Mouse (Mus musculus) adrenal gland, postnatal 10 days (tissue): Measurements from ENCODE around the gene Krtap29-1. TPM values are rescaled to one million over a fixed set of nuclear protein-coding genes. Genes with fewer than 3 reads are reported as not detected.
A peak's percentile ranks its signal among the peaks of the same experiment; 100 is the strongest.

Experiments used
- DNase-seq: peaks from one replicate; pipeline ENCODE4 v3.0.0; 2021; ENCODE audit warnings: mixed read lengths
- long read RNA-seq, 2 experiments: library from polyadenylated mRNA; stranded (forward); transcript quantifications; one replicate each; pipeline ENCODE4 v2.0.0; 2021
- total RNA-seq, 2 experiments: library from RNA; stranded (reverse); gene quantifications; 2 replicates each; pipeline ENCODE4 v1.2.3; 2021

Krtap29-1 gene
- not detected for total RNA-seq
- long read RNA-seq, experiment 1, result 0 reads
- long read RNA-seq, experiment 2, result 0 reads

DNA sequence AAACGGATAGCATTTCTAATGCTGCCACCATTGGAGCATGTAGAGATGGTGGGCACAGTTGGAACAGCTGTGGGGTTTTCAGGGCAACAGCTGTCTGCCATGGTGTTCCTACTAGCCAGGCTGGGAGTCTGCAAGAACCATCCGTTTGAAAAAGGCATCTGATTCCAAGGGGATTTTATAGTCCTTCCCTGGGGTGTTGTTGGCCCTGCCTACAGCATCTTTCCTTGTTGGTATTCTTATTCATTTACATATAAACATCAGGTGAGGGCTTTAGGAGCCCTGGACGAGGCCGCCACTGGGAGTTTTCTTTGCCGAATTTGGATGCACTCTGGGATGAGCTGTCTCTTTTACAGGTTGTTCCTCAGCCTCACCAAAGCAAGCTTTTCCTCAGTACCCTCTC lies at the start of gene Krtap29-1:
Krtap29-1 (minus strand) TSS at position 101 of the 400 bp plus-strand sequence.
- no peak for DNase-seq

- DNase-seq, result no peak
These were observed 42.6 kb upstream of the Krtap29-1 start for GRCm38 (mm10) chr11:100021438-100021837.

- no peak for DNase-seq
These were observed 40.6 kb upstream of the Krtap29-1 start for GRCm38 (mm10) chr11:100019466-100019865.

DNA sequence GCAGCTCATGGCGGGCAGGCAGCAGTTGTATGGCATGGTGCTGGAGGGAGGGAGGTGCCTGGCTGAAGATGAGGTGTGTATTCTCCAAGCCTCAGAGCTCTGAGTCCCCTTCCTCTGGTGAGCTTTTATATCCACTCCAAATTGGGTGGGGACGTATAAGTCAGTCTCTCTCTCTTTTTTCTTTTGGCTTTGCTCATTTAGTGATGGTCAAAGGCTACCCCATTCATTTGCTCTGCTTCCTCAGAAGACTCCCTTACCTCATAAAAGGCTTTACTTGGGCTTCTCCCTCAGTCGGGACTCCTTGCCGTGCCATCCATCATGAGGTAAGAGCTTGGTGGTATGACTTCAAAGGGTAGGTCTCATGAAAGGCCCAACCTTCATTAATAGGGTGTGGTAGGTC lies 37.3 kb upstream of the Krtap29-1 start, which contains the start of gene Krt33a:
Krt33a (minus strand) TSS at position 101 of the 400 bp plus-strand sequence.
- no peak for DNase-seq

GRCm38 (mm10) chr11:100013691-100014171 lies 34.9 kb upstream of the Krtap29-1 start:
- no peak for DNase-seq

- DNase-seq, result no peak
These were observed 31.8 kb upstream of the Krtap29-1 start for GRCm38 (mm10) chr11:100010682-100011081.

DNA sequence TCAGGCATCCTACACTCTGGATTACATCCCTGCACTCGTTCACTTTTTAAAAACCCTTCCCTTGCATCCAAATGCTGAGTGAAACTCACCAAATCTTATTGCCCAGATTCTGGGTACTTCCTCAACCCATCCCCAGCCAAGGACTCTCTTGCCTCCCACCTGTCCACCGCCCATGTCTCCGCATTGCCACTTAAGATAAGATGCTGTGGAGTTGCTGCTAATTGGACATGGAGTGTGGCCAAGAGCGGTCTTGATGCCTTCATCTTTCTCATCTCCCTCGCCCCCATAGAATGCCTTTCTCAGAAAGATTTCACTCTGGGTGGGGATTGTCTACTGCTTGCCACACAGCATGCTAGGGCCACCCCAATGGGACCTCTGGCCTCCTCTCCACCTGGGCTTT lies 29.5 kb upstream of the Krtap29-1 start:
- no peak for DNase-seq

GRCm38 (mm10) chr11:100006624-100007023 lies 27.8 kb upstream of the Krtap29-1 start:
- no peak for DNase-seq

DNA sequence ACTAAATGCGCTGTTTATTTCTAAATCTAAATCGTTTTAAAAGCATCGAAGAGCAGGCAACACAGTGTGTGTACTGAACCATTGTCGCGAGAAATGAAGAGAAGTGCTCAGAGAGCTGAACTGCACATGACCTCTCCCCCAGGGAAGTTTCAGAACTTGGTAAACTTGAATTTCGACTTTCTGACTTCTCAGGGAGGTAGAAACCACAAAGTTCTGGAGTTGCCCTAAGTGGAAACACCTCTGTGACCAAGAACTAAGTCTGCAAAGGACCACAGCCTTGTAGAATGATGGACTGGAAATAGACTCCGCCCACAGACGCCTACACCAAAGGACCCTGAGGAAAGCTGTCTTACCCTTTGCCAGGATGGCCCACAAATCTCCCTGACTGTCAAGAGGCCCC lies 27.1 kb upstream of the Krtap29-1 start:
- no peak for DNase-seq

DNA sequence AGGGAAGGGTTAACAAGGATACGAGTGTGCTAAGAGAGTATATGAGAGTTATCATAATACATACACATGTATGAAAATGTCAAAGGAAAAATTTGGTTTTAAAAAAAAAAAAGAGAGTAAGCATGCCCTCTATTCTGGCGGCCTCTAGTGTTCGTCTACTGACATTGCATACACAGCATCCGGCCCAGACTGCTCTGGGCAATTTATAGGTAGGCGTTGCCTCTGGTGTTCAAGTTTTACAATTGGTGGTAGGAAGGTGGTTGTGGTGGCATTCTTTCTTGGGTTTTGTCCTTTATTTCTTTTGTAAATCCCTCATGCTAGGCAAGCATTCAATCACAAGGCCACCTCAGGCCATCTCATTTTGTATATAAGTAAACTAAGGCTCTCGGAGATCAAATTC lies 26.0 kb upstream of the Krtap29-1 start:
- peak; percentile 63 for DNase-seq

GRCm38 (mm10) chr11:99999091-99999490 lies 20.2 kb upstream of the Krtap29-1 start:
- no peak for DNase-seq

DNA sequence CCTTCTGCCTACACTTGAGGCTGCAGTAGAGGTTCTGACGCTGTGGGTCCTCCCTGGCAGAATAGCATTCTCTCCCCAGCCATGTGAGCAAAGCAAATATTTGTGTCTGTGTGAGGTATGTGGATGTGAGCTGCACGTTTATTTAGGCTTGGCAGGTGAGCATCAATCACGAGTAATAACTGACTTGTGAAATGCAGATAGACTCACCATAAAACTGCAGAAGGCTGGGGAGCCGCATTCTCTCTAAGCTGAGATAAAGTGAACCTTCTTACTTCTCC lies 15.5 kb upstream of the Krtap29-1 start:
- no peak for DNase-seq

- DNase-seq, result no peak
These were observed 14.9 kb upstream of the Krtap29-1 start, which contains the start of gene Krtap17-1 for GRCm38 (mm10) chr11:99993620-99994383. TSS of gene Krtap17-1 (minus strand) at chr11:99993994.

DNA sequence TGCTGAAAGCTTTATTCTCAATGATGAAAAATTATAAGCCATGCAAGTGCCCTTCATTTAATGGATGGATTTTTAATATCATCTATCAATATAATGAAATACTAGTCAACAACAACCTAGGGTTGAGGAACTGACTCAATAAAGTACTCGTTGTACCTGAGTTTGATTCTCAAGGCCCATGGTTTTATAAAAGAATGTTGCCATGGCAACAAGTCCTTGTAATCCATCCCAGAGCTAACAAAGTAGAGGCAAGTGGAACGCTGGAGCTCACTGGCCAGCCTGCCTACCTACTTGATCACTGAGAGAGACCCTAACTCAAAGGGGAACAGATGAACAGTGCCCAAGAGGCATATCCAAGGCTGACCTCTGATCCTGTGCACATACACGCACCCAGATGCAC lies 11.7 kb upstream of the Krtap29-1 start:
- no peak for DNase-seq

DNA sequence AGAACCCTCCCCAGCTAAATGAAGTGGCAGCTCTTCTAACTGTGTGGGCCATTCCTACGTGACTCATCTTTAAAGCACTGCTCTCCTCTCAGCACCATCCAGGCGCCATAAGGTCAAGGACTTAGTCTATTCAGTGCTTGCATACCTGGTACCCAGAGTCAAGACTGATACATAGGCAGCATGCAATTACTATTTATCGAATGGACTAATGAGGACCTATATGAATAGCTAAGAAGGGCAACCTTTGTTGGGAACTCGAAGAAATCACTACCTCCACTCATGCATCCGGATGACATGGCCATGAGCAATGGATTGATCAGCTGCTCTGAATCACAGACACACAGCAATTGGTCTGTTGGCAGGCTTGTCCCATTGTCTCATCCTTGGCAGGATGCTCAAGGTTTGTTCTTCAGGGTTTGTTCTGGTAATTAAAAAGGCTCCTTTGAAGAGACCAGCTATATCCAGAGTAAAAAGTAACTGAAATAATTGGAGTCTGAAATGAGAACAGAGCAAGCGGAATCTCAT lies 11.1 kb upstream of the Krtap29-1 start:
- DNase-seq, result peak; percentile 18

- no peak for DNase-seq
These were observed 9.7 kb upstream of the Krtap29-1 start for GRCm38 (mm10) chr11:99988530-99988929.

DNA sequence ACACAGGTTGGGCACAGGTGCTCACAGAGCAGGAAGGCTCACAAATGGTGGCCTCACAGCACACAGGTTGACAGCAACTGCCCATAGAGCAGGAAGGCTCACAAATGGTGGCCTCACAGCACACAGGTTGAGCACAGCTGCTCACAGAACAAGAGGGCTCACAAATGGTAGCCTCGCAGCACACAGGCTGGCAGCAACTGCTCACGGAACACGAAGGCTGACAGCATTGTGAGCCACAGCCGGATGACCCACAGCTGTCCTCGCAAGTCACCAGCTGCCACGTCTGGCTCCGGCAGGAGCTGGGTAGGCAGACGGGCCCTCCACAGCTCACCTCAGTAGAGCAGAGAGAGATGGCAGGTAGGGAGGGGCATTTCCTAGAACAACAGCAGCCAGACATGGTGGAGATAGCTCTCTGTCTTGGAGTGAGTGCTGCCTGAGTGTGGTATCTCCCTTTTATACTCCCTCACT lies 7.4 kb upstream of the Krtap29-1 start, which contains the start of gene Krtap16-1:
Krtap16-1 (minus strand) TSS at position 418 of the 468 bp plus-strand sequence.
- no peak for DNase-seq

GRCm38 (mm10) chr11:99985291-99986092 lies 6.6 kb upstream of the Krtap29-1 start:
- peak; percentile 15 for DNase-seq

- DNase-seq, result no peak
These were observed 4.6 kb upstream of the Krtap29-1 start for GRCm38 (mm10) chr11:99983442-99983841.

- DNase-seq, result no peak
These were observed 3.9 kb upstream of the Krtap29-1 start for GRCm38 (mm10) chr11:99982731-99983130.

GRCm38 (mm10) chr11:99965961-99966360 lies 12.9 kb downstream of the Krtap29-1 start:
- no peak for DNase-seq

GRCm38 (mm10) chr11:99964213-99964612 lies 14.6 kb downstream of the Krtap29-1 start:
- no peak for DNase-seq

DNA sequence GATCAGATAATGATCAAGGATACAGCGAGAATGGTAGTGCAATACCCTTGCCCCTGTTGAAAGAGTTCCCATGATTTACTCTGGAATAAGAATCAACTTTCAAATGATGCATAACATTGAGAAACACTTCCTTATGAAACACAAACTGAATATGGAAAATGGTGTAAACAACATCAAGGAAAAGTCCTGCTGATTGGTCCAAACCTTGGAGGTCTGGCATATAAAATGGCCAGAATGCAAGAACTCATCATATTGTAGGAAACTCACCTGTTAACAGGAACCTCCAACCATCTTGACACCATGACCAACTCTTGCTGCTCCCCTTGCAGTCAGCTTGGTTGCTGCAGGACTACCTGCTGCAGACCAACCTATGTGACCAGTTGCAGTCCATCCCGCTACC lies 30.7 kb downstream of the Krtap29-1 start, which contains the start of gene Krtap9-5:
Krtap9-5 (plus strand) TSS at position 301 of the 400 bp plus-strand sequence.
- no peak for DNase-seq
